In the genomic region with DNA sequence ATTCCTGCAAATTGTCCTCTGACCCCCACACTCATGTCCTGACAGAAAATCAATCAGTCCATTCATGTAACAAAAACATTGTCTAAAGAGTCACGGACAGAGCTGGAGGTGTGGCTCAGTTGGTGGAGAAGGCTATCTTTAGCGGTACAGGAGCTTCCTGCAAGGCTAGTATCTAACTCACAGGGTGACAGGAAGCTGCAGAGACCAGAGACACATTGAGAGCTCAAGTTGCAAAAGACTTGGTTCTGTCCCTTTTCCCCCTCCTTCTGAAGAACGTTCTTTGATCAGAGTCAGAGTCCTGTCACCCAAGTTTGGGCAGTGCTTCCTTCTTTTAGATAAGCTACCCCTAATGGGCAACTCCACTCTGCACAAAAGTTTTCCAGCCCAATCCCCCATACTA, we compare ENCODE assay signal across 24 mouse cellular contexts. TPM values are rescaled to one million over a fixed set of nuclear protein-coding genes. Genes with fewer than 3 reads are reported as not detected.
DNase-seq lines count a peak whose midpoint lies in the region; ATAC-seq and TF ChIP-seq lines count a peak whose summit lies in the region.
"Had no signal": no experiment of that assay in that cellular context is flagged by ENCODE, and none has a peak within 500 bp of the region (broad histone marks: within the 10 kb centered on the region; RNA-seq: fewer than 3 reads in every experiment).

No protein-coding gene starts in this region.

- H3K4me3 ChIP-seq in MEL (ENCODE audit: control insufficient read depth in 1 of 2, insufficient read depth in 1 of 2, low read depth in 2 of 2, low read length in 2 of 2) = peak overlapping the region; percentile 5 to 31; a peak in 2 of 4 replicates
- no peak overlapping the region for H3K4me3 ChIP-seq in bone marrow, adult 2 months (replicated peaks; ENCODE audit: control insufficient read depth, low read depth, low read length)
- H3K4me3 ChIP-seq: embryonic facial prominence, embryonic 15.5 days; erythroblast, embryonic 14.5 days; forebrain, embryonic 10.5 days; heart, adult 2 months; hindbrain, embryonic 10.5 days had no signal

- TF ChIP-seq EP300 in MEL (IDR thresholded peaks at IDR 0.05; ENCODE audit: low read depth in 1 of 2, low read length in 2 of 2) = peak in 1 of 2 experiments; percentile 57

- H3K4me1 ChIP-seq in MEL (ENCODE audit: control insufficient read depth in 1 of 2, insufficient read depth in 2 of 2, low read length in 2 of 2) = peaks cover 0 to 42% of the 10 kb centered on the region in 2 experiments; a peak in 3 of 4 replicates
- peaks cover 5% of the 10 kb centered on the region for H3K4me1 ChIP-seq in bone marrow, adult 2 months (ENCODE audit: control insufficient read depth, insufficient read depth, low read length)

- H3K27me3 ChIP-seq in MEL (ENCODE audit: control insufficient read depth in 1 of 2, insufficient read depth in 2 of 2, low read length in 2 of 2) = no peaks in the 10 kb centered on the region
- H3K27me3 ChIP-seq: embryonic facial prominence, embryonic 15.5 days had no signal

- no peak for TF ChIP-seq POLR2A in MEL (IDR thresholded peaks at IDR 0.05; ENCODE audit: control insufficient read depth in 1 of 2, insufficient read depth in 1 of 2, low read depth in 1 of 2, low read length in 2 of 2, poor library complexity in 1 of 2)
- no peak for TF ChIP-seq POLR2A in bone marrow, adult 2 months (IDR thresholded peaks at IDR 0.05; ENCODE audit: borderline replicate concordance, control insufficient read depth, low read depth, low read length)

- H3K36me3 ChIP-seq in MEL (ENCODE audit: control insufficient read depth in 1 of 2, insufficient read depth in 2 of 2, low read length in 2 of 2) = peaks cover 0 to 22% of the 10 kb centered on the region in 2 experiments; a peak in 2 of 4 replicates
- H3K36me3 ChIP-seq: embryonic facial prominence, embryonic 15.5 days; forebrain, embryonic 10.5 days; G1E; hindbrain, embryonic 10.5 days had no signal

- H3K27ac ChIP-seq in MEL (ENCODE audit: control insufficient read depth, low read depth, low read length) = peak overlapping the region; percentile 14; the same call in 1 of the 2 replicates
- peak overlapping the region; percentile 66 for H3K27ac ChIP-seq in bone marrow, adult 2 months (ENCODE audit: control insufficient read depth, insufficient read depth, low read depth, low read length, poor library complexity)
- H3K27ac ChIP-seq: embryonic facial prominence, embryonic 15.5 days; forebrain, embryonic 10.5 days; heart, adult 2 months; hindbrain, embryonic 10.5 days; hindbrain, embryonic 14.5 days had no signal

- no peak for TF ChIP-seq RAD21 in MEL (IDR thresholded peaks at IDR 0.05; ENCODE audit: low read depth, low read length)

- 2% methylated on average over 3 of the region's 3 CpGs for WGBS in bone marrow, adult 2 months

- peak; percentile 25 for ATAC-seq in megakaryocyte, adult 5-6 weeks (ENCODE audit: poor library complexity, severe bottlenecking)
- ATAC-seq: CD4-positive, CD25-positive, alpha-beta regulatory T cell, adult 4 months; forebrain, embryonic 14.5 days; Patski had no signal

- TF ChIP-seq CTCF in MEL (IDR thresholded peaks at IDR 0.05 in 2 of 3, conservative IDR thresholded peaks at IDR 0.05 in 1 of 3; ENCODE audit: control insufficient read depth in 1 of 3, insufficient read depth in 1 of 3, low read depth in 2 of 3, low read length in 3 of 3, poor library complexity in 1 of 3, severe bottlenecking in 1 of 3) = no peak
- TF ChIP-seq CTCF in bone marrow, adult 2 months (IDR thresholded peaks at IDR 0.05; ENCODE audit: control insufficient read depth, insufficient read depth, low read length) = no peak

- no peak overlapping the region for H3K9ac ChIP-seq in MEL (ENCODE audit: control insufficient read depth, low read depth, low read length, poor library complexity, severe bottlenecking)
- H3K9ac ChIP-seq: embryonic facial prominence, embryonic 15.5 days; hindbrain, embryonic 14.5 days had no signal

- no peaks in the 10 kb centered on the region for H3K9me3 ChIP-seq in MEL (replicated peaks; ENCODE audit: insufficient read depth, low read length)
- H3K9me3 ChIP-seq: embryonic facial prominence, embryonic 15.5 days; forebrain, embryonic 10.5 days; G1E; hindbrain, embryonic 10.5 days had no signal

- peaks cover 10% of the 10 kb centered on the region for H3K79me2 ChIP-seq in MEL (ENCODE audit: control insufficient read depth, insufficient read depth, low read length, poor library complexity)

- peak; percentile 70 for DNase-seq in MEL (ENCODE audit: low read depth, low spot score)
- peak; percentile 35 to 52 for DNase-seq in natural killer cell, adult 2 months (ENCODE audit: low spot score in 2 of 2)
- DNase-seq in cerebellum, adult 8-10 months = no peak
- DNase-seq in frontal cortex, adult 2 months (ENCODE audit: extremely low spot score in 1 of 2, low spot score in 1 of 2) = no peak
- DNase-seq in urinary bladder, adult 2 months (ENCODE audit: low spot score) = no peak
- DNase-seq: adrenal gland, postnatal 10 days; cerebellum, adult 18-20 months; cerebellum, postnatal 10 days; embryo, embryonic 11 days; gastrocnemius, postnatal 10 days; heart, adult 2 months; kidney, adult 11 months had no signal

TF ChIP-seq in MEL, 35 proteins besides CTCF, POLR2A, EP300 and RAD21:
- TF ChIP-seq TAL1 (IDR thresholded peaks at IDR 0.05; ENCODE audit: low read length) (peak; percentile 79), JUND (IDR thresholded peaks at IDR 0.05; ENCODE audit: low read depth, low read length) (no peak), ZMIZ1 (IDR thresholded peaks at IDR 0.05; ENCODE audit: low read depth, low read length) (no peak), MAFK (IDR thresholded peaks at IDR 0.05; ENCODE audit: borderline replicate concordance, low read depth, low read length) (no peak), UBTF (IDR thresholded peaks at IDR 0.05; ENCODE audit: borderline replicate concordance, insufficient read depth, low read depth, low read length) (no peak), USF2 (IDR thresholded peaks at IDR 0.05; ENCODE audit: borderline replicate concordance in 1 of 2, insufficient read depth in 1 of 2, low read depth in 1 of 2, low read length in 2 of 2) (no peak), ZNF384 (IDR thresholded peaks at IDR 0.05; ENCODE audit: low read depth, low read length) (no peak), MYC (IDR thresholded peaks at IDR 0.05; ENCODE audit: low read depth, low read length) (no peak), TCF12 (IDR thresholded peaks at IDR 0.05; ENCODE audit: low read depth, low read length) (peak; percentile 30; the same call in 1 of the 2 replicates), ELF1 (IDR thresholded peaks at IDR 0.05; ENCODE audit: low read depth, low read length) (no peak), SIN3A (IDR thresholded peaks at IDR 0.05; ENCODE audit: low read length) (no peak), GATA1 (IDR thresholded peaks at IDR 0.05; ENCODE audit: low read depth, low read length) (peak; percentile 46; the same call in 1 of the 2 replicates), ETS1 (IDR thresholded peaks at IDR 0.05; ENCODE audit: low read depth, low read length) (0 out of 2 replicates have a peak, but pooled peaks have one; percentile 20)

RNA-seq across cellular contexts. Expression of a gene that starts 3.4 kb away (rescaled TPM):
- total RNA-seq in MEL (2012; rRNA removed) = 16.5 and 17.4 TPM in 2 replicates
- polyA plus RNA-seq in MEL (2012; ENCODE audit: insufficient read depth in 1 of 2, insufficient read length in 2 of 2, low read depth in 1 of 2, low replicate concordance in 2 of 2, missing spikeins in 1 of 2) = 10 to 100 TPM in 1 of 2 experiments, not detected in 1; 27.6 TPM
- 11.4 and 29.8 TPM in 2 replicates for polyA plus RNA-seq in bone marrow, adult 2 months (2011; ENCODE audit: insufficient read depth, insufficient read length, low replicate concordance, missing spikeins)
- total RNA-seq in megakaryocyte, adult 5-6 weeks (2015) = 128 and 133 TPM in 2 replicates
- 89.7 and 94.8 TPM in 2 replicates for total RNA-seq in megakaryocyte, adult 5-6 weeks (2017)
- polyA plus RNA-seq in frontal cortex, adult 2 months (2012; rRNA removed) = 185 TPM in 2 replicates
- polyA plus RNA-seq in urinary bladder, adult 2 months (2012; rRNA removed) = 33.8 and 36.2 TPM in 2 replicates

RNA-seq across cellular contexts. Expression of a gene that starts 38.8 kb away (rescaled TPM):
- not detected in 2 replicates for total RNA-seq in MEL (2012; rRNA removed)
- under 1 TPM in 1 of 2 experiments, not detected in 1; 0.18 TPM for polyA plus RNA-seq in MEL (2012; ENCODE audit: insufficient read depth in 1 of 2, insufficient read length in 2 of 2, low read depth in 1 of 2, low replicate concordance in 2 of 2, missing spikeins in 1 of 2)
- not detected in 2 replicates for polyA plus RNA-seq in bone marrow, adult 2 months (2011; ENCODE audit: insufficient read depth, insufficient read length, low replicate concordance, missing spikeins)
- total RNA-seq in megakaryocyte, adult 5-6 weeks (2015) = not detected in 2 replicates
- not detected in 2 replicates for total RNA-seq in megakaryocyte, adult 5-6 weeks (2017)
- 0.46 and 0.59 TPM in 2 replicates for polyA plus RNA-seq in frontal cortex, adult 2 months (2012; rRNA removed)
- polyA plus RNA-seq in urinary bladder, adult 2 months (2012; rRNA removed) = 0.01 TPM in 1 of 2 replicates, not detected in the other
- total RNA-seq: adrenal gland, postnatal 10 days; heart, adult 2 months; heart, postnatal 25 days had no signal
- polyA plus RNA-seq: CD4-positive, CD25-positive, alpha-beta regulatory T cell, adult 4 months; erythroblast, embryonic 14.5 days; G1E; heart, adult 2 months; Patski had no signal

RNA-seq across cellular contexts. Expression of a gene that starts 42.0 kb away (rescaled TPM):
- total RNA-seq in MEL (2012; rRNA removed) = 57.9 and 64.9 TPM in 2 replicates
- polyA plus RNA-seq in MEL (2012; ENCODE audit: insufficient read depth in 1 of 2, insufficient read length in 2 of 2, low read depth in 1 of 2, low replicate concordance in 2 of 2, missing spikeins in 1 of 2) = 100 to 1,000 TPM in 1 of 2 experiments, not detected in 1; 121 TPM
- 44.3 and 79.2 TPM in 2 replicates for polyA plus RNA-seq in bone marrow, adult 2 months (2011; ENCODE audit: insufficient read depth, insufficient read length, low replicate concordance, missing spikeins)
- 57.2 and 57.5 TPM in 2 replicates for total RNA-seq in megakaryocyte, adult 5-6 weeks (2015)
- 52.8 and 71.8 TPM in 2 replicates for total RNA-seq in megakaryocyte, adult 5-6 weeks (2017)
- 58.6 and 62.5 TPM in 2 replicates for polyA plus RNA-seq in frontal cortex, adult 2 months (2012; rRNA removed)
- 36.0 and 36.1 TPM in 2 replicates for polyA plus RNA-seq in urinary bladder, adult 2 months (2012; rRNA removed)

RNA-seq across cellular contexts. Expression of a gene that starts 58.4 kb away (rescaled TPM):
- total RNA-seq in MEL (2012; rRNA removed) = not detected in 2 replicates
- polyA plus RNA-seq in MEL (2012; ENCODE audit: insufficient read depth in 1 of 2, insufficient read length in 2 of 2, low read depth in 1 of 2, low replicate concordance in 2 of 2, missing spikeins in 1 of 2) = not detected
- 0.36 and 0.42 TPM in 2 replicates for polyA plus RNA-seq in bone marrow, adult 2 months (2011; ENCODE audit: insufficient read depth, insufficient read length, low replicate concordance, missing spikeins)
- total RNA-seq in megakaryocyte, adult 5-6 weeks (2015) = not detected in 2 replicates
- total RNA-seq in megakaryocyte, adult 5-6 weeks (2017) = not detected in 2 replicates
- 9.7 and 10.1 TPM in 2 replicates for polyA plus RNA-seq in frontal cortex, adult 2 months (2012; rRNA removed)
- 2.7 and 3.4 TPM in 2 replicates for polyA plus RNA-seq in urinary bladder, adult 2 months (2012; rRNA removed)
- polyA plus RNA-seq: CD4-positive, CD25-positive, alpha-beta regulatory T cell, adult 4 months; erythroblast, embryonic 14.5 days; G1E had no signal

Comparison
In these comparisons a context has a peak if more than half of its experiments do, and no peak if none do; other contexts are left out.
1. DNase-seq: peak in MEL (single experiment) and natural killer cell, adult 2 months (2 of 2); none in cerebellum, adult 8-10 months (single experiment), frontal cortex, adult 2 months (0 of 2) and urinary bladder, adult 2 months (single experiment).